Mouse (Mus musculus): Measurements from ENCODE around the gene Tmem50b. TPM values are rescaled to one million over a fixed set of nuclear protein-coding genes. Genes with fewer than 3 reads are reported as not detected.

Gene Tmem50b
- polyA plus RNA-seq, 1 experiment = 37.8 TPM

DNA sequence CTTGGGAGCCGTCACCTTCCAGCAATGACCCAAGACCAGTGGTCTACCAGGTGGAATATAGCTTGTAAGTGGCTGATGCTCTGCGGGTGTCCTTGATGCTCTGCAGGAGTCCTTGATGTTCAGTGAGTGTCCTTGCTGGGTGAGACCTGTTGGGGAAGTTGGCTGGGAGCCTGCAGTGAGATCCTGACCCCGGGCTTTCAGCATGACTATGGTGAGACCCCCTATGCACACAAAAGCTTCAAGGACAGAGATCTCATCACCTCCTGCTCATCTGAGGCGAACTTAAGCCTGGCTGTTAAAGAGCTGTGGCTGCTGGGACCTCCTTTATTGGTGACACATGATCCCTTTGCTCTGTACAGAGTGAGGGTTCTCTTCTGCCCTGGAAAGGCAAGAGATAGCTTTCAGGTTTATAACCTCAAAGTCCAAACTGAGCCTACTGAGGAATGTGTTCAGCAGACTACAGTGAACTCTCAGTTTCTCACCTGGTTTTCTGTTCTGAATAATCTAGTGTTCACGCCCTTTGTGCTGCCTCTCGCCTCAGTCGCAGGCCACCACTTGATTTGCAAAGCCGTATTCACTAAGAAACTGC is 42.5 kb downstream of the Tmem50b start:
- no peak for TF ChIP-seq CTCF (IDR thresholded peaks at IDR 0.05; ENCODE audit: borderline replicate concordance, control insufficient read depth, extremely low read depth, insufficient read depth, low read length, poor library complexity)
- no peak for TF ChIP-seq POLR2A (IDR thresholded peaks at IDR 0.05; ENCODE audit: control insufficient read depth, extremely low read depth, insufficient read depth, low read length, poor library complexity)
- H3K27ac ChIP-seq (ENCODE audit: control insufficient read depth, insufficient read depth, low read length) = no peak overlapping the region

GRCm38 (mm10) chr16:91553625-91554024 is 44.0 kb downstream of the Tmem50b start:
- DNase-seq = no peak
- 7% methylated on average over 12 of the region's 12 CpGs for WGBS

More for the DNA sequence above, 42.5 kb downstream of the Tmem50b start:
- WGBS = 95% methylated on average over 8 of the region's 8 CpGs
- Histone ChIP-seq H3K4me3 (ENCODE audit: control insufficient read depth, insufficient read depth, low read length) (no peak overlapping the region), H3K36me3 (ENCODE audit: control insufficient read depth, insufficient read depth, low read length) (peaks cover 46% of the 10 kb centered on the region), H3K27me3 (ENCODE audit: control insufficient read depth, insufficient read depth, low read length) (no peaks in the 10 kb centered on the region), H3K4me1 (replicated peaks; ENCODE audit: control insufficient read depth, insufficient read depth, low read length) (peaks cover 19% of the 10 kb centered on the region)
- DNase-seq = no peak

DNA sequence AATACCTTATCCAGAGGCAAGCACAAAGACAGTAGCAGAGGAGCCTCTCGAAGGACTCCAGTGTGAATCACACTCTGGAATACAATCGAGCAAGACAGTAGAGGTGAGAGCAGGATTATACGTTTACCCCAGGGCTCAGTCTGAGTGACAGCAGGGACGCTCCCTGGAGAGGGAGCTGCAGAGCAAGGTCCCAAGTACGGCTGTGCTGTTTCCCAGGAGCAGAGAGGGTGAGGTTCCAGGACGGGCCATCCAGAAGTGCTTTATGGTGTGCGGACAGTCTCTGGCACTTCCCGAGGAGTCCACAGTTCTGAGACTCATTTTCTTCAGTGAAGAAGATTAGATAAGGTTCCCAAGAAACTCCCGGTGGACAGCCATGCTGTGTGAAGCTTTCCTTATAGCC is 45.5 kb downstream of the Tmem50b start:
- H3K4me3 ChIP-seq (ENCODE audit: control insufficient read depth, insufficient read depth, low read length) = no peak overlapping the region
- H3K27ac ChIP-seq (ENCODE audit: control insufficient read depth, insufficient read depth, low read length) = no peak overlapping the region
- 95% methylated on average over 9 of the region's 9 CpGs for WGBS
- DNase-seq = no peak
- TF ChIP-seq POLR2A (IDR thresholded peaks at IDR 0.05; ENCODE audit: control insufficient read depth, extremely low read depth, insufficient read depth, low read length, poor library complexity) = no peak
- no peak for TF ChIP-seq CTCF (IDR thresholded peaks at IDR 0.05; ENCODE audit: borderline replicate concordance, control insufficient read depth, extremely low read depth, insufficient read depth, low read length, poor library complexity)
- peaks cover 22% of the 10 kb centered on the region for H3K36me3 ChIP-seq (ENCODE audit: control insufficient read depth, insufficient read depth, low read length)
- H3K4me1 ChIP-seq (replicated peaks; ENCODE audit: control insufficient read depth, insufficient read depth, low read length) = peaks cover 31% of the 10 kb centered on the region
- H3K27me3 ChIP-seq (ENCODE audit: control insufficient read depth, insufficient read depth, low read length) = no peaks in the 10 kb centered on the region

More at GRCm38 (mm10) chr16:91553625-91554024, 44.0 kb downstream of the Tmem50b start:
- H3K27ac ChIP-seq (ENCODE audit: control insufficient read depth, insufficient read depth, low read length) = peak overlapping the region; percentile 67
- 0 out of 2 replicates have a peak overlapping the region, but pooled peaks have one; percentile 4 for H3K4me3 ChIP-seq (ENCODE audit: control insufficient read depth, insufficient read depth, low read length)
- H3K27me3 ChIP-seq (ENCODE audit: control insufficient read depth, insufficient read depth, low read length) = no peaks in the 10 kb centered on the region
- peaks cover 25% of the 10 kb centered on the region for H3K4me1 ChIP-seq (replicated peaks; ENCODE audit: control insufficient read depth, insufficient read depth, low read length)
- TF ChIP-seq POLR2A (IDR thresholded peaks at IDR 0.05; ENCODE audit: control insufficient read depth, extremely low read depth, insufficient read depth, low read length, poor library complexity) (no peak), CTCF (IDR thresholded peaks at IDR 0.05; ENCODE audit: borderline replicate concordance, control insufficient read depth, extremely low read depth, insufficient read depth, low read length, poor library complexity) (no peak)
- peaks cover 35% of the 10 kb centered on the region for H3K36me3 ChIP-seq (ENCODE audit: control insufficient read depth, insufficient read depth, low read length)

DNA sequence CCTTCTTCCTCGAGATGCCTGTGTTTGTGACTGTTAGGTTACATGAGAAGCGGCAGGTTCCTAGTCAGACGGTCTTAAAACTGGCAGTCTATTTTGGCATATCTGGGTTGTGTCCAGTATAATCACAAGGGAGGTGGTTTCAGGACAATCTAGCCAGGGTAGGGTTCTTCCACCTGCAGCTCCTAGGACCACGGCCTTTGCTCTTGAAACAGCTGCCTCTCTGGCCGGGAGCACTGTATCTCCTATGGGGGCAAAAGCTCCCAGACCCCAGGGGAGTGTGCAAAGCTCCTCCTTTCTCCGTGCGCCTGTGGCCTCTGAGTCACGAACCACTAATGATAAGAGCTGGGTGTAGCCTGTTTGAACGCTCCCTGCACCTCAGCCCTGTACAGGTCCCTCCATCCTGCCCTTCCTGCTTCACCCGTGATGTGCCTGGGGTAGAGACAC is 46.5 kb downstream of the Tmem50b start:
- no peak overlapping the region for H3K4me3 ChIP-seq (ENCODE audit: control insufficient read depth, insufficient read depth, low read length)
- H3K4me1 ChIP-seq (replicated peaks; ENCODE audit: control insufficient read depth, insufficient read depth, low read length) = peaks cover 34% of the 10 kb centered on the region
- no peaks in the 10 kb centered on the region for H3K27me3 ChIP-seq (ENCODE audit: control insufficient read depth, insufficient read depth, low read length)
- TF ChIP-seq CTCF (IDR thresholded peaks at IDR 0.05; ENCODE audit: borderline replicate concordance, control insufficient read depth, extremely low read depth, insufficient read depth, low read length, poor library complexity) (no peak), POLR2A (IDR thresholded peaks at IDR 0.05; ENCODE audit: control insufficient read depth, extremely low read depth, insufficient read depth, low read length, poor library complexity) (no peak)
- no peak overlapping the region for H3K27ac ChIP-seq (ENCODE audit: control insufficient read depth, insufficient read depth, low read length)
- no peak for DNase-seq
- WGBS = 90% methylated on average over 10 of the region's 10 CpGs
- H3K36me3 ChIP-seq (ENCODE audit: control insufficient read depth, insufficient read depth, low read length) = peaks cover 13% of the 10 kb centered on the region

DNA sequence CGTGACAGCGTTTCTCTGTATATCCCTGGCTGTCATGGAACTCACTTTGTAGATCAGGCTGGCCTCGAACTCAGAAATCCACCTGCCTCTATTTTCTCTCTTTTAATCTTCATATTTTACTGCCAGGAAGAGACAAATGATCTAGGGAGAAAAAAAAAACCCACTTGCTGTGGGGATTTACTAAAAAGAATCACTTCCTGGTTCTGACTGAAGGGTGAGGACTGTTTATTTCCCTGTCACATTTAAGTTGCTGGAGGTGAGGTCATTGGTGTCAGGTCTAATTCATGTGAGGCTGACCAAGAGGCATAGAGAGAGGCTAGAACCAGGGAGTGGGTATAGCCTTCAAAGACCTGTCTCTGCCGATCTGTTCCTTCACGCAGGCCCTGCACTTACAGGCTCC is 48.0 kb downstream of the Tmem50b start:
- H3K27me3 ChIP-seq (ENCODE audit: control insufficient read depth, insufficient read depth, low read length) = no peaks in the 10 kb centered on the region
- peaks cover 46% of the 10 kb centered on the region for H3K4me1 ChIP-seq (replicated peaks; ENCODE audit: control insufficient read depth, insufficient read depth, low read length)
- DNase-seq = no peak
- TF ChIP-seq CTCF (IDR thresholded peaks at IDR 0.05; ENCODE audit: borderline replicate concordance, control insufficient read depth, extremely low read depth, insufficient read depth, low read length, poor library complexity) = no peak
- no peak for TF ChIP-seq POLR2A (IDR thresholded peaks at IDR 0.05; ENCODE audit: control insufficient read depth, extremely low read depth, insufficient read depth, low read length, poor library complexity)
- H3K36me3 ChIP-seq (ENCODE audit: control insufficient read depth, insufficient read depth, low read length) = no peaks in the 10 kb centered on the region
- H3K27ac ChIP-seq (ENCODE audit: control insufficient read depth, insufficient read depth, low read length) = no peak overlapping the region
- 75% methylated on average over 5 of the region's 5 CpGs for WGBS
- no peak overlapping the region for H3K4me3 ChIP-seq (ENCODE audit: control insufficient read depth, insufficient read depth, low read length)

GRCm38 (mm10) chr16:91548996-91549395 is 48.6 kb downstream of the Tmem50b start:
- TF ChIP-seq CTCF (IDR thresholded peaks at IDR 0.05; ENCODE audit: borderline replicate concordance, control insufficient read depth, extremely low read depth, insufficient read depth, low read length, poor library complexity) (no peak), POLR2A (IDR thresholded peaks at IDR 0.05; ENCODE audit: control insufficient read depth, extremely low read depth, insufficient read depth, low read length, poor library complexity) (no peak)
- 44% methylated on average over 2 of the region's 2 CpGs for WGBS
- no peaks in the 10 kb centered on the region for H3K27me3 ChIP-seq (ENCODE audit: control insufficient read depth, insufficient read depth, low read length)
- no peak overlapping the region for H3K4me3 ChIP-seq (ENCODE audit: control insufficient read depth, insufficient read depth, low read length)
- DNase-seq = no peak
- H3K27ac ChIP-seq (ENCODE audit: control insufficient read depth, insufficient read depth, low read length) = no peak overlapping the region
- peaks cover 43% of the 10 kb centered on the region for H3K4me1 ChIP-seq (replicated peaks; ENCODE audit: control insufficient read depth, insufficient read depth, low read length)
- no peaks in the 10 kb centered on the region for H3K36me3 ChIP-seq (ENCODE audit: control insufficient read depth, insufficient read depth, low read length)
